ENCODE assay signal across 8 mouse cellular contexts in the genomic region with DNA sequence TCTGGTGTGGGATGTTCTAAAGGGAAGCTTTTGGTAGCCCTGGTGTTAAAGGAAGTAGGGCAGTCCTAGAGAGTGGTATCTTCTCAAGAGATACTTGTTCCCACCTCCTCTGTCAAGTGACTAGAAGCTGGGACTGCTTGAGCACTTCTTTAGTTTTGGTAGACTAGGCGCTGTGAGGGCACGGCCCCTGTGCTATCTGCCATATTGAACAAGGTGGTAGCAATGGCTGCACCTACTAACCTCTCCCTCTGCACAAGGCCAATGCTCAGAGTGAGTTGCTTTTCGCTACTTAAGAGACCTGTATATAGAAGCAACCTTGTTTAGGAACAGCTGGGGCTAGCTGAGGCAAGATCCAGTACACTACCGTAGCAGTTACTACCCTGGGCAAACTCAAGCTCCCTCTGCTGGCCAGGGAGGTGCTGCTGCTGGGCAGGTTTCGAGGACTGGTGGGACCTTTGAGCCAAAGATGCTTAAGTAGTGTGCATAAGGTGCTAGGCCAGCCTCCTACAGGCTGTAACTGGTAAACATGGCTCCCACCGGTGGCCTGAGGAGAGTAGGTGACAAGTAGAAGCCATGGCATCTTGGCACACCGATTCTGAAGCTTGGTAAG. TPM values are rescaled to one million over a fixed set of nuclear protein-coding genes. Genes with fewer than 3 reads are reported as not detected.
DNase-seq lines count a peak whose midpoint lies in the region; ATAC-seq and TF ChIP-seq lines count a peak whose summit lies in the region.

No protein-coding gene starts in this region.

- no peaks in the 10 kb centered on the region for H3K27me3 ChIP-seq in MEL (ENCODE audit: control insufficient read depth in 1 of 2, insufficient read depth in 2 of 2, low read length in 2 of 2)
- no peaks in the 10 kb centered on the region for H3K27me3 ChIP-seq in forebrain, embryonic 16.5 days (replicated peaks; ENCODE audit: control insufficient read depth, insufficient read depth, low read length)

- no peak for DNase-seq in layer of hippocampus, adult 2 months (ENCODE audit: low spot score in 2 of 2)
- no peak for DNase-seq in layer of hippocampus, adult 11-12 months (ENCODE audit: low spot score)
- peak; percentile 34 for DNase-seq in MEL (ENCODE audit: low read depth, low spot score)
- peak; percentile 61 to 64 for DNase-seq in lung, adult 18-20 months
- DNase-seq in urinary bladder, postnatal 36 days (ENCODE audit: low spot score in 2 of 2), result peak; percentile 34 to 58
- DNase-seq in testis, postnatal 10 days (ENCODE audit: low spot score), result no peak

- no peaks in the 10 kb centered on the region for H3K79me2 ChIP-seq in MEL (ENCODE audit: control insufficient read depth, insufficient read depth, low read length, poor library complexity)

- TF ChIP-seq RAD21 in MEL (IDR thresholded peaks at IDR 0.05; ENCODE audit: low read depth, low read length), result no peak; the same call in none of the 2 replicates

- no peak overlapping the region for H3K4me2 ChIP-seq in forebrain, embryonic 16.5 days (ENCODE audit: low read length)

- 0 out of 2 replicates have a peak, but pooled peaks have one; percentile 26 for ATAC-seq in forebrain, embryonic 16.5 days
- ATAC-seq in erythroblast, adult 5-6 weeks (replicated peaks; ENCODE audit: low FRiP score, poor library complexity, severe bottlenecking), result no peak

- no peaks in the 10 kb centered on the region for H3K4me1 ChIP-seq in MEL (ENCODE audit: control insufficient read depth in 1 of 2, insufficient read depth in 2 of 2, low read length in 2 of 2)
- H3K4me1 ChIP-seq in forebrain, embryonic 16.5 days (replicated peaks; ENCODE audit: control insufficient read depth, insufficient read depth, low read length), result no peaks in the 10 kb centered on the region

- H3K9me3 ChIP-seq in MEL (replicated peaks; ENCODE audit: insufficient read depth, low read length), result no peaks in the 10 kb centered on the region
- no peaks in the 10 kb centered on the region for H3K9me3 ChIP-seq in forebrain, embryonic 16.5 days (ENCODE audit: control insufficient read depth, low read length)

- WGBS in forebrain, embryonic 16.5 days, result 93% methylated on average over 7 of the region's 7 CpGs

- no peak for TF ChIP-seq POLR2A in MEL (IDR thresholded peaks at IDR 0.05; ENCODE audit: control insufficient read depth in 1 of 2, insufficient read depth in 1 of 2, low read depth in 1 of 2, low read length in 2 of 2, poor library complexity in 1 of 2)

- peak; percentile 69 for TF ChIP-seq CTCF in layer of hippocampus, adult 2 months (conservative IDR thresholded peaks at IDR 0.05)
- peak; percentile 44 to 61 (median 50) for TF ChIP-seq CTCF in MEL (IDR thresholded peaks at IDR 0.05 in 2 of 3, conservative IDR thresholded peaks at IDR 0.05 in 1 of 3; ENCODE audit: control insufficient read depth in 1 of 3, insufficient read depth in 1 of 3, low read depth in 2 of 3, low read length in 3 of 3, poor library complexity in 1 of 3, severe bottlenecking in 1 of 3)

- H3K9ac ChIP-seq in MEL (ENCODE audit: control insufficient read depth, low read depth, low read length, poor library complexity, severe bottlenecking), result no peak overlapping the region
- H3K9ac ChIP-seq in forebrain, embryonic 16.5 days (replicated peaks; ENCODE audit: low read depth, low read length), result no peak overlapping the region

- H3K4me3 ChIP-seq in layer of hippocampus, adult 2 months, result no peak overlapping the region
- H3K4me3 ChIP-seq in MEL (ENCODE audit: control insufficient read depth in 1 of 2, insufficient read depth in 1 of 2, low read depth in 2 of 2, low read length in 2 of 2), result no peak overlapping the region
- no peak overlapping the region for H3K4me3 ChIP-seq in forebrain, embryonic 16.5 days (replicated peaks; ENCODE audit: low read length)

- H3K27ac ChIP-seq in layer of hippocampus, adult 2 months, result no peak overlapping the region
- H3K27ac ChIP-seq in MEL (ENCODE audit: control insufficient read depth, low read depth, low read length), result no peak overlapping the region
- H3K27ac ChIP-seq in forebrain, embryonic 16.5 days (ENCODE audit: low read length), result no peak overlapping the region

- no peak for TF ChIP-seq EP300 in MEL (IDR thresholded peaks at IDR 0.05; ENCODE audit: low read depth in 1 of 2, low read length in 2 of 2)

- peaks cover 0 to 4% of the 10 kb centered on the region in 2 experiments; a peak in 1 of 4 replicates for H3K36me3 ChIP-seq in MEL (ENCODE audit: control insufficient read depth in 1 of 2, insufficient read depth in 2 of 2, low read length in 2 of 2)
- peaks cover 30% of the 10 kb centered on the region for H3K36me3 ChIP-seq in forebrain, embryonic 16.5 days (ENCODE audit: control insufficient read depth, insufficient read depth)

TF ChIP-seq in MEL, 35 proteins besides CTCF, POLR2A, EP300 and RAD21:
- TF ChIP-seq SMC3 (IDR thresholded peaks at IDR 0.05; ENCODE audit: low read depth, low read length) (peak; percentile 39), GABPA (IDR thresholded peaks at IDR 0.05; ENCODE audit: low read depth, low read length) (no peak)

RNA-seq across cellular contexts. Expression of gene Dstn, which starts 30.5 kb away (rescaled TPM):
- total RNA-seq in layer of hippocampus, adult 2 months (2021), result 100 to 1,000 TPM; 188 to 189 TPM
- total RNA-seq in MEL (2012; rRNA removed), result 66.5 and 80.0 TPM in 2 replicates
- polyA plus RNA-seq in MEL (2012; ENCODE audit: insufficient read depth in 1 of 2, insufficient read length in 2 of 2, low read depth in 1 of 2, low replicate concordance in 2 of 2, missing spikeins in 1 of 2), result 10 to 100 TPM in 1 of 2 experiments, not detected in 1; 78.1 TPM
- 428 and 455 TPM in 2 replicates for polyA plus RNA-seq in forebrain, embryonic 16.5 days (2015; fragmentation: Nextera tagmentation; extraction: Ambion mirVana)
- total RNA-seq in erythroblast, adult 5-6 weeks (2015; ENCODE audit: low replicate concordance), result 153 and 172 TPM in 2 replicates
- 174 and 176 TPM in 2 replicates for total RNA-seq in erythroblast, adult 5-6 weeks (2017; ENCODE audit: low replicate concordance)

Comparison
In these comparisons a context has a peak if more than half of its experiments do, and no peak if none do; other contexts are left out.
1. DNase-seq: peak in MEL (single experiment), lung, adult 18-20 months (2 of 2) and urinary bladder, postnatal 36 days (2 of 2); none in layer of hippocampus, adult 2 months (0 of 2), layer of hippocampus, adult 11-12 months (single experiment) and testis, postnatal 10 days (single experiment).